Mouse (Mus musculus): ENCODE measurements around the gene Zfp667. TPM values are rescaled to one million over a fixed set of nuclear protein-coding genes. Genes with fewer than 3 reads are reported as not detected.

Gene Zfp667
- total and polyA plus RNA-seq, 3 experiments: 0.51 to 0.87 (median 0.58) TPM

- Histone ChIP-seq H3K36me3 (replicated peaks in 1 of 2; ENCODE audit: control insufficient read depth in 1 of 2, insufficient read depth in 1 of 2, low read length in 1 of 2) (peaks cover 0 to 5% of the 10 kb centered on the region in 2 experiments), H3K9ac (ENCODE audit: insufficient read depth, low read depth) (peak overlapping the region; percentile 72), H3K27ac (ENCODE audit: insufficient read depth, low read depth) (peak overlapping the region; percentile 50), H3K27me3 (replicated peaks) (no peaks in the 10 kb centered on the region), H3K79me2 (replicated peaks; ENCODE audit: control insufficient read depth, extremely low read depth, insufficient read depth, poor library complexity, severe bottlenecking) (no peaks in the 10 kb centered on the region; the same call in 1 of the 2 replicates), H3K4me1 (ENCODE audit: control insufficient read depth in 1 of 2, insufficient read depth in 2 of 2) (peaks cover 11 to 25% of the 10 kb centered on the region in 2 experiments; a peak in 3 of 4 replicates), H3K9me3 (replicated peaks; ENCODE audit: low read length) (no peaks in the 10 kb centered on the region), H3K4me2 (ENCODE audit: insufficient read depth, low read depth, poor library complexity, severe bottlenecking) (peak overlapping the region; percentile 72), H3K4me3 (replicated peaks in 1 of 3; ENCODE audit: low read depth in 2 of 3, low read length in 2 of 3, poor library complexity in 1 of 3) (peak overlapping the region; percentile 66 to 84 (median 72))
- in situ Hi-C loops (cut with MboI; ENCODE audit: low pct_ligation_motif_present, low pct_unique_long_range_greater_than_20kb, low sequenced_read_pairs) (loop anchor here (25.0 kb wide), 1 partner anchor 104 kb away; the partner anchor contains the start of genes Smim17 and Zfp28), dilution Hi-C loops (cut with MboI; ENCODE audit: extremely low pct_ligation_motif_present, extremely low pct_unique_long_range_greater_than_20kb, low sequenced_read_pairs) (no loop called here)
- peak; percentile 82 for DNase-seq (ENCODE audit: extremely low read depth)
- TF ChIP-seq EP300 (IDR thresholded peaks at IDR 0.05; ENCODE audit: low read length): no peak
- no peak for TF ChIP-seq UBTF (IDR thresholded peaks at IDR 0.05; ENCODE audit: low read depth, low read length)
- peak; percentile 44 for TF ChIP-seq RAD21 (IDR thresholded peaks at IDR 0.05; ENCODE audit: low read depth, low read length)
- peak; percentile 64 for TF ChIP-seq POLR2A (IDR thresholded peaks at IDR 0.05; ENCODE audit: low read depth, low read length)
- TF ChIP-seq TBP (conservative IDR thresholded peaks at IDR 0.05; ENCODE audit: low read depth, low read length): 0 out of 2 replicates have a peak, but pooled peaks have one; percentile 42
- TF ChIP-seq KAT2A (IDR thresholded peaks at IDR 0.05; ENCODE audit: insufficient replicate concordance, low read length): peak; percentile 88; the same call in 1 of the 2 replicates
- TF ChIP-seq HCFC1 (IDR thresholded peaks at IDR 0.05; ENCODE audit: low read depth, low read length): peak; percentile 97
- peak; percentile 49 for TF ChIP-seq MXI1 (IDR thresholded peaks at IDR 0.05; ENCODE audit: low read depth, low read length)
- no peak for TF ChIP-seq NELFE (IDR thresholded peaks at IDR 0.05; ENCODE audit: low read depth, low read length)
- 0 out of 2 replicates have a peak, but pooled peaks have one; percentile 13 for TF ChIP-seq TCF12 (IDR thresholded peaks at IDR 0.05; ENCODE audit: low read depth, low read length)
- TF ChIP-seq CTCF (conservative IDR thresholded peaks at IDR 0.05 in 1 of 2, IDR thresholded peaks at IDR 0.05 in 1 of 2; ENCODE audit: low read depth in 2 of 2, low read length in 2 of 2): peak in 1 of 2 experiments; percentile 66; a peak in 2 of 4 replicates
- peak; percentile 75; the same call in 1 of the 2 replicates for TF ChIP-seq ELF1 (IDR thresholded peaks at IDR 0.05; ENCODE audit: low read depth, low read length)
- TF ChIP-seq ZMIZ1 (IDR thresholded peaks at IDR 0.05; ENCODE audit: low read depth, low read length): 0 out of 2 replicates have a peak, but pooled peaks have one; percentile 63
- TF ChIP-seq POLR2AphosphoS2 (IDR thresholded peaks at IDR 0.05; ENCODE audit: low read depth, low read length): no peak
- peak; percentile 31; the same call in 1 of the 2 replicates for TF ChIP-seq GABPA (IDR thresholded peaks at IDR 0.05; ENCODE audit: insufficient replicate concordance, low read depth, low read length)
- no peak for TF ChIP-seq MAFK (IDR thresholded peaks at IDR 0.05; ENCODE audit: insufficient replicate concordance, low read length)
Observed at GRCm38 (mm10) chr7:6283451-6284075, 2.8 kb upstream of the Zfp667 start.

GRCm38 (mm10) chr7:6284442-6285012 lies 1.9 kb upstream of the Zfp667 start:
- Histone ChIP-seq H3K4me1 (ENCODE audit: control insufficient read depth in 1 of 2, insufficient read depth in 2 of 2) (peaks cover 11 to 25% of the 10 kb centered on the region in 2 experiments; a peak in 3 of 4 replicates), H3K4me3 (replicated peaks in 1 of 3; ENCODE audit: low read depth in 2 of 3, low read length in 2 of 3, poor library complexity in 1 of 3) (no peak overlapping the region), H3K4me2 (ENCODE audit: insufficient read depth, low read depth, poor library complexity, severe bottlenecking) (no peak overlapping the region), H3K27ac (ENCODE audit: insufficient read depth, low read depth) (no peak overlapping the region), H3K79me2 (replicated peaks; ENCODE audit: control insufficient read depth, extremely low read depth, insufficient read depth, poor library complexity, severe bottlenecking) (no peaks in the 10 kb centered on the region; the same call in 1 of the 2 replicates), H3K27me3 (replicated peaks) (no peaks in the 10 kb centered on the region), H3K9me3 (replicated peaks; ENCODE audit: low read length) (no peaks in the 10 kb centered on the region), H3K9ac (ENCODE audit: insufficient read depth, low read depth) (no peak overlapping the region), H3K36me3 (replicated peaks in 1 of 2; ENCODE audit: control insufficient read depth in 1 of 2, insufficient read depth in 1 of 2, low read length in 1 of 2) (peaks cover 0 to 5% of the 10 kb centered on the region in 2 experiments)
- no peak for DNase-seq (ENCODE audit: extremely low read depth)
- in situ Hi-C loops (cut with MboI; ENCODE audit: low pct_ligation_motif_present, low pct_unique_long_range_greater_than_20kb, low sequenced_read_pairs) (loop anchor here (25.0 kb wide), 1 partner anchor 103 kb away; the partner anchor contains the start of genes Smim17 and Zfp28), dilution Hi-C loops (cut with MboI; ENCODE audit: extremely low pct_ligation_motif_present, extremely low pct_unique_long_range_greater_than_20kb, low sequenced_read_pairs) (no loop called here)
- TF ChIP-seq CHD1 (IDR thresholded peaks at IDR 0.05; ENCODE audit: low read depth, low read length) (no peak), ZMIZ1 (IDR thresholded peaks at IDR 0.05; ENCODE audit: low read depth, low read length) (peak; percentile 56; the same call in 1 of the 2 replicates), JUN (IDR thresholded peaks at IDR 0.05; ENCODE audit: insufficient read depth, low read depth, low read length) (no peak), ELF1 (IDR thresholded peaks at IDR 0.05; ENCODE audit: low read depth, low read length) (no peak), GABPA (IDR thresholded peaks at IDR 0.05; ENCODE audit: insufficient replicate concordance, low read depth, low read length) (no peak), ZKSCAN1 (IDR thresholded peaks at IDR 0.05; ENCODE audit: borderline replicate concordance, low read depth, low read length) (no peak), BHLHE40 (IDR thresholded peaks at IDR 0.05; ENCODE audit: low read depth, low read length) (peak; percentile 56; the same call in 1 of the 2 replicates)
